1 mouse cellular context compared by ENCODE assay signal in genomic region chr5:72818513-72819180, GRCm38 (mm10).
TF ChIP-seq lines count a peak whose summit lies in the region.

No protein-coding gene starts in this region.

TF ChIP-seq in MEL, 35 proteins besides CTCF, POLR2A, EP300 and RAD21 (continued from another document):
- no peak; the same call in 1 of the 2 replicates for TF ChIP-seq SIN3A (IDR thresholded peaks at IDR 0.05; ENCODE audit: low read length)
- no peak for TF ChIP-seq UBTF (IDR thresholded peaks at IDR 0.05; ENCODE audit: borderline replicate concordance, insufficient read depth, low read depth, low read length)
- no peak for TF ChIP-seq MAZ (IDR thresholded peaks at IDR 0.05; ENCODE audit: low read depth, low read length)
- TF ChIP-seq ZKSCAN1 (IDR thresholded peaks at IDR 0.05; ENCODE audit: low read depth, low read length), result peak; percentile 96
- TF ChIP-seq E2F4 (IDR thresholded peaks at IDR 0.05; ENCODE audit: borderline replicate concordance, low read depth, low read length), result no peak
- TF ChIP-seq TAL1 (IDR thresholded peaks at IDR 0.05; ENCODE audit: low read length), result no peak
- peak; percentile 40; the same call in 1 of the 2 replicates for TF ChIP-seq GATA1 (IDR thresholded peaks at IDR 0.05; ENCODE audit: low read depth, low read length)
- no peak for TF ChIP-seq JUND (IDR thresholded peaks at IDR 0.05; ENCODE audit: low read depth, low read length)
- peak; percentile 80; the same call in 1 of the 2 replicates for TF ChIP-seq CHD1 (IDR thresholded peaks at IDR 0.05; ENCODE audit: low read depth, low read length)
- peak; percentile 55; the same call in 1 of the 2 replicates for TF ChIP-seq RCOR1 (IDR thresholded peaks at IDR 0.05; ENCODE audit: low read depth, low read length)
- TF ChIP-seq GABPA (IDR thresholded peaks at IDR 0.05; ENCODE audit: low read depth, low read length), result no peak
- TF ChIP-seq BHLHE40 (IDR thresholded peaks at IDR 0.05; ENCODE audit: borderline replicate concordance, low read depth, low read length), result 0 out of 2 replicates have a peak, but pooled peaks have one; percentile 32
- no peak for TF ChIP-seq ZMIZ1 (IDR thresholded peaks at IDR 0.05; ENCODE audit: low read depth, low read length)
- TF ChIP-seq POLR2AphosphoS5 (IDR thresholded peaks at IDR 0.05; ENCODE audit: borderline replicate concordance, low read depth, low read length), result no peak
- TF ChIP-seq USF1 (IDR thresholded peaks at IDR 0.05; ENCODE audit: low read depth, low read length), result no peak
- TF ChIP-seq NRF1 (IDR thresholded peaks at IDR 0.05; ENCODE audit: insufficient read depth, low read depth, low read length, poor library complexity, severe bottlenecking), result no peak
- TF ChIP-seq MXI1 (IDR thresholded peaks at IDR 0.05; ENCODE audit: low read depth, low read length), result peak; percentile 67
- no peak for TF ChIP-seq NELFE (IDR thresholded peaks at IDR 0.05; ENCODE audit: low read depth, low read length)
- TF ChIP-seq MEF2A (IDR thresholded peaks at IDR 0.05; ENCODE audit: extremely low read depth, insufficient replicate concordance, low read depth, low read length, poor library complexity, severe bottlenecking), result no peak
- no peak; the same call in 1 of the 2 replicates for TF ChIP-seq POLR2AphosphoS2 (IDR thresholded peaks at IDR 0.05; ENCODE audit: low read length)
- TF ChIP-seq ETS1 (IDR thresholded peaks at IDR 0.05; ENCODE audit: low read depth, low read length), result peak; percentile 72
